Mouse (Mus musculus): Measurements from ENCODE around the gene Trcg1.

DNA sequence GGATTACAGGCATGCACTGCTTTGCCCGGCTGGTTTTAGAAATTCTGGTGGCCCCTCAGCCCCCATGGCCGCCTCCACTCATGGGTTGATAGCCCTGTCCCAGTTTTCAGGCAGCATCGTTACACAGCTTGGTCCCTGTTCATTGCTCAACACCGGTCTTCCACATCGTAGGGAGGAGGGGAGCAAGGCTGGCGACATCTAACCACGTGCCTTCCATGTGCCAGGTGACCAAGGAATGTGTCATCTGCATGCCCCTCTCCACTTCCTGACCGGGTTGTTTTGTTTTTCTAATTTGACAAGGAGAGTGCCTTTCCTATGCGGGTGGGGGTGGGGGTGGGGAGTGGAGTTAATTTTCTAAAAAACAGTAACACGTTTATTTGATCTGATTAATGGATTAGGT lies 31.7 kb downstream of the Trcg1 start:
- no peak for TF ChIP-seq CTCF (IDR thresholded peaks at IDR 0.05; ENCODE audit: insufficient read depth, low read depth, low read length)
- no peak for TF ChIP-seq POLR2A (IDR thresholded peaks at IDR 0.05; ENCODE audit: insufficient read depth, low read depth, low read length)

Data from olfactory bulb, adult 2 months (tissue).